Mouse (Mus musculus) cortical plate, adult 2 months (tissue): ENCODE measurements around the gene Iqub.

ENCODE experiments used
- CTCF ChIP-seq: fragments of 200-500 bp; IDR thresholded peaks from 2 replicates; pipeline ENCODE4 v1.5.1; 2011; ENCODE audit warnings: mild to moderate bottlenecking, control low read depth, low read length; ENCODE audit not compliant: insufficient read depth; ENCODE audit errors: extremely low read depth
- POLR2A ChIP-seq: fragments of 200-500 bp; IDR thresholded peaks from 2 replicates; pipeline ENCODE4 v1.6.1; 2011; ENCODE audit warnings: mild to moderate bottlenecking, low read length, control low read depth; ENCODE audit not compliant: insufficient read depth; ENCODE audit errors: extremely low read depth

DNA sequence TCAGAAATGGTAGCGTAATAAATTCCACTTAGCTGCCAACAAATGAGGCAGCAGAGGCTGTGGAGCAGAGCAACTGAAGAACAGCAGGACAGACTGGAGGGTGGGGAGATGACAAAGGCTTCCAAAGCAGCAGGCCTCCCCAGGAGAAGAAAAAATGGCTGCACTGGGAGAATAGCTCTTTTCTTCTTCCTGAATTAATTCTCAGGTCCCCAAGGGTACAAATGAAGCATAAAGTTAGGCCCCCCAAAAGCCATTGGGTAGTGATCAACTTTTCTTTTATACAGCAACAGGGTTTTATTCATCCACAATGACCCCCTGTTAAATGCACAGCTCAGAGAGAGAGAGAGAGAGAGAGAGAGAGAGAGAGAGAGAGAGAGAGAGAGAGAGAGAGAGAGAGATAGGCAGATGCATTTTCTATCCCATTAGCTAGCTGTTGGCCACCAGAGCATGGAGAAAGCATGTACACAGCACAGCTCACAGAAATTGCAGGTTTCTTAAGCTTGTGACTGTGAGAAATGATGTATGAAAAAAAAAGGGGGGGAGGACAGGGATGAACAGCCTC lies 44.2 kb downstream of the Iqub start:
- TF ChIP-seq POLR2A: no peak
- TF ChIP-seq CTCF: no peak
